Mouse (Mus musculus) forebrain, embryonic 13.5 days (tissue): ENCODE measurements around the gene Rabep1. TPM values are rescaled to one million over a fixed set of nuclear protein-coding genes. Genes with fewer than 3 reads are reported as not detected.
A peak's percentile ranks its signal among the peaks of the same experiment; 100 is the strongest.

Experiments used
- ATAC-seq: fragments of 200-750 bp; cut with Nextera tagmentation; 2 replicates; pipeline ENCODE4 v1.8.0; 2017
- H3K27ac ChIP-seq: fragments of 300-500 bp; sonication (generic); 2 replicates; pipeline ENCODE4 v1.5.1; 2015; ENCODE audit warnings: inconsistent platforms, mild to moderate bottlenecking, moderate library complexity
- H3K27me3 ChIP-seq: fragments of 300-500 bp; sonication (generic); 2 replicates; pipeline ENCODE4 v1.6.1; 2015; ENCODE audit warnings: mild to moderate bottlenecking, inconsistent platforms
- H3K36me3 ChIP-seq: fragments of 300-500 bp; sonication (generic); 2 replicates; pipeline ENCODE4 v1.6.1; 2015; ENCODE audit warnings: mild to moderate bottlenecking, inconsistent platforms; ENCODE audit not compliant: poor library complexity, severe bottlenecking
- H3K4me1 ChIP-seq: fragments of 300-500 bp; sonication (generic); 2 replicates; pipeline ENCODE4 v1.6.1; 2015; ENCODE audit warnings: inconsistent platforms
- H3K4me2 ChIP-seq: fragments of 300-500 bp; sonication (generic); 2 replicates; pipeline ENCODE4 v1.6.1; 2015; ENCODE audit warnings: inconsistent platforms, mild to moderate bottlenecking, moderate library complexity
- H3K4me3 ChIP-seq: fragments of 300-500 bp; sonication (generic); 2 replicates; pipeline ENCODE4 v1.5.1; 2015; ENCODE audit warnings: mild to moderate bottlenecking, inconsistent platforms
- H3K9ac ChIP-seq: fragments of 300-500 bp; sonication (generic); 2 replicates; pipeline ENCODE4 v1.6.1; 2015; ENCODE audit warnings: mild to moderate bottlenecking, inconsistent platforms
- H3K9me3 ChIP-seq: fragments of 300-500 bp; sonication (generic); replicated peaks from 2 replicates; pipeline ENCODE4 v1.6.1; 2016; ENCODE audit warnings: inconsistent platforms
- WGBS: fragments of 180-500 bp; shearing (Covaris S2); methylation state at CpG from one replicate; pipeline ENCODE4 v1.1.7; 2015; 5-methylcytosine and 5-hydroxymethylcytosine counted together
- polyA plus RNA-seq: library from polyadenylated mRNA; unstranded; fragments of >200 nt; fragmentation: Nextera tagmentation; extraction: Ambion mirVana; gene quantifications from 2 replicates; pipeline ENCODE4 v1.2.1, GENCODE M21; 2015

The Rabep1 gene
- polyA plus RNA-seq, 1 experiment from 2014 or later: 66.6 TPM

DNA sequence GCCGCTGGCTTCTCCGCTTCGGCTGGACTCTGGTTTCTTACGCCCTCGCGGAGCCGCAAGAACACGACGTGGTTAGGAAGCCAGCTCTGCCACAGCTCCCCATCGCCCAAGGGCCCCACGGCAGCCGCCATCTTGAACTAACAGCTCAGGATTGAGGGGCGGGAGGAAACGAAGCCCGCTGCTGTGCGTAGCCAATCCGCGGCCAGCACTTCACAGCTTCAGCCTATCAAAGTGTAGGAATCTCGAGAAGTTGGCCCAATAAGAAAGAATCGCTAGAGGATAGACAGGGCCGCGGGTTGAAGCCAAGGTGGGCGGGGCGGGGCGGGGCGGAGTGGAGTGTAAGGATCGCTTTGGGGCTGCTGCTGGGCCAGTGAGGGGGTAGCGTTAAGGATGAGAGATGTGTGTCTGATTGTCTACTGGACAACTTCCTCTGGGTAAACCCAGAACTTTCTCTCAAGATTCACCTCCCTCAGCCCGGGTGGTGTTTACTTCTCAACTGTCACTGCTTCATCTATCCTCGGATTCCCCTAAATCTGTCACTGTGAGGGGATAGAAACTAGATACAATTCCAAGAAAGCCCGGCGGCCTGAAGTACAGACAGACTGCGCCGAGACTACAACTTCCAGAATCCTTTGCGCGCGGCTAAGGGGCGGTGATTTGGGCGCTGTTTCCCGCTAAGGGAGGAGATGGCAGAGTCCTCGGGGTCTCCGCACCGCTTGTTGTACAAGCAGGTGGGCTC lies 125.4 kb downstream of the Rabep1 start, which contains the start of the genes Nup88 and Rpain:
Nup88 (minus strand) TSS at position 153 of the 739 bp plus-strand sequence.
Rpain (plus strand) TSS at position 393 of the 739 bp plus-strand sequence.
- Histone ChIP-seq H3K9ac (peak within 1 kb of the TSS; percentile 81), H3K27ac (peak within 1 kb of the TSS; percentile 91), H3K4me2 (peak within 1 kb of the TSS; percentile 88), H3K9me3 (no peaks in the 10 kb centered on the region), H3K4me1 (peaks cover 24% of the 10 kb centered on the region), H3K27me3 (no peaks in the 10 kb centered on the region), H3K36me3 (peaks cover 44% of the 10 kb centered on the region), H3K4me3 (peak within 1 kb of the TSS; percentile 71)
- WGBS: under 1% methylated on average over 43 of the region's 43 CpGs
- peak; percentile 99 for ATAC-seq

DNA sequence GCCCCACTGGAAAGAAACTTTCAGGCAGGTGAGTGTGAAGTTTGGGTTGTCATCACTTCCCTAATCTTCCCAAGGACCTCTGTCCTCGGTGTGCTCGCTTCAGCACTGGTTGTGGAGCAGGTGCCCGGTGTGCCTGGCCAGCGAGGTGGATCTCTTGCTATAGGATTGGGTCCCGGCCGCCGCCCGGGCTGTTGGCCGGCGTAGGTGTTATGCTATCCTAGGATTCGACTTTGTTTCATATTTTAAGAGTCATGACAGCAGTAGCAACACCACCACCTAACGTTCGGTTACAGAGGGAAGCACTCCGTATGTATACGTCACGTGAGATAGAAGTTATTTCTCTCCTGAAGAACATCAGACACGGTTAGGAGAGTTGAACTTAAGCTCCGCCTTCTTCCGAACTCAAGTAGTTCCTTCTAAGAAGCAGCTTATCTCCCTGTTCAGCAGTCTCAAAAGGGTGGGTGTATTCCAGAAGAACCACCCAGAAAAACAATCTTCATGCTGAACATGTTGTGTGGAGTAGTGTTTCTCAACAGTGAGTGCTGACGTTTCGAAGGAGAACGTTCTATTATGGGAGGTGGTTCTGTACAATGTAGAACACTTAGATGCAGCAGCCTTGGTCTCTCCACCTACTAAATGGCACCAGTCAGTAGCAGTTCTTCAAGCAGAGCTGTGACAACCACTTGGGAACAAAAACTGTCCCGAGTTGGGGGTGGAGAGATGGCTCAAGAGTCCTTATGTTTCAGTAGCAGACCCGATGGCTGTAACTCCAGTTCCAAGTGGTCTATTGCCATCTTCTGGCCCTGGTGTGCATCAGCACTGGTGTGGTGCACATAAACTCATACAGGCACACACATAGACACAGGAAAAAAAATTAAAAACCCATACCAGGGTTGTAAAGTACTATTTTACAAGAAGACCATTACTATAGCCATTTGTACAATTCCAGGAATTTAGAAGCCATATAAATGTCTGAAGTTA lies 126.3 kb downstream of the Rabep1 start:
- peak overlapping the region; percentile 74 for H3K9ac ChIP-seq
- H3K4me1 ChIP-seq: peaks cover 24% of the 10 kb centered on the region
- H3K4me3 ChIP-seq: peak overlapping the region; percentile 71
- peak; percentile 5; the same call in 1 of the 2 replicates for ATAC-seq
- H3K4me2 ChIP-seq: peak overlapping the region; percentile 88
- WGBS: 18% methylated on average over 24 of the region's 24 CpGs
- H3K36me3 ChIP-seq: peaks cover 42% of the 10 kb centered on the region
- no peaks in the 10 kb centered on the region for H3K9me3 ChIP-seq
- peak overlapping the region; percentile 91 for H3K27ac ChIP-seq
- H3K27me3 ChIP-seq: no peaks in the 10 kb centered on the region

DNA sequence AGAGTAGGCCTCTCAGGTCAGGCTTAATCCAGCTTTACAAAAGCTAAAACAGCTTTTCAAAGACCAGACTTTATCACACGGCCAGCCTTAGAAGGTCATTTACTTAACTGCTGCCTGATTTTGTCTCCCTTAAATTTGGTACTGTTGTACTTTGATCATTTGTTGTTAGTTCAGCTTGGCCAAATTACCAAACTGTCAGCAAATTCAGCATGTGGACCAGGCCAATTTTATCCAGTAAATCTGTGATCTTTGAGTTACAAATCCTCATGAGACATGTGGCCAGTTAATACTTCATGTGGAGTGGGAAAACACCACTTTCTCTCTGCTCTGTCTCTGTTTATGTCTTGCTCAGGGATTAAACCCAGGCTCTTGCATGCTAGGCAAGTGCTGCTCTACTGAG lies 128.0 kb downstream of the Rabep1 start:
- H3K9me3 ChIP-seq: no peaks in the 10 kb centered on the region
- ATAC-seq: no peak
- no peak overlapping the region for H3K4me2 ChIP-seq
- no peak overlapping the region for H3K4me3 ChIP-seq
- no peaks in the 10 kb centered on the region for H3K27me3 ChIP-seq
- no peak overlapping the region for H3K27ac ChIP-seq
- H3K9ac ChIP-seq: no peak overlapping the region
- peaks cover 22% of the 10 kb centered on the region for H3K4me1 ChIP-seq
- 59% methylated on average over 1 of the region's 1 CpGs for WGBS
- H3K36me3 ChIP-seq: peaks cover 49% of the 10 kb centered on the region

DNA sequence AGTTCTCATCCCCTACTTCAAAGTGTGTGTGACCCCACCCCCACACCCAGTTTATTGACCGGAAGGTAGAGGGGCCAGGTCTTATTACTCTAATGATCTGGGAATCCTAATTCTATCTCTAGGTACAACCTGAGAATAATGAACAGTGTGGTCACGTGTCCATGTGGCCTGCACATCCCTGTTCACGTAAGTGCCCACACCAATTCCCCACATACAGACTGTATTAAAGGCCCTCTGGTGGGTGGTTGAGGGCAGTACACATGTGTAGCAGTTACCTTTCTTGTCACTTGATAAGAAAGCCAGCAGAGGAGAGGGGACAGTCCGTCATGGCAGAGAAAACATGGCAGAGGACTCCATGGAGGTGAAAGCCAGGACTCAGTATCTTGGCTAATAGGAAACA lies 129.4 kb downstream of the Rabep1 start:
- Histone ChIP-seq H3K27ac (no peak overlapping the region), H3K4me2 (no peak overlapping the region), H3K27me3 (no peaks in the 10 kb centered on the region), H3K36me3 (peaks cover 62% of the 10 kb centered on the region), H3K4me1 (peaks cover 11% of the 10 kb centered on the region), H3K9me3 (no peaks in the 10 kb centered on the region), H3K4me3 (no peak overlapping the region), H3K9ac (no peak overlapping the region)
- ATAC-seq: no peak
- WGBS: 71% methylated on average over 4 of the region's 4 CpGs

DNA sequence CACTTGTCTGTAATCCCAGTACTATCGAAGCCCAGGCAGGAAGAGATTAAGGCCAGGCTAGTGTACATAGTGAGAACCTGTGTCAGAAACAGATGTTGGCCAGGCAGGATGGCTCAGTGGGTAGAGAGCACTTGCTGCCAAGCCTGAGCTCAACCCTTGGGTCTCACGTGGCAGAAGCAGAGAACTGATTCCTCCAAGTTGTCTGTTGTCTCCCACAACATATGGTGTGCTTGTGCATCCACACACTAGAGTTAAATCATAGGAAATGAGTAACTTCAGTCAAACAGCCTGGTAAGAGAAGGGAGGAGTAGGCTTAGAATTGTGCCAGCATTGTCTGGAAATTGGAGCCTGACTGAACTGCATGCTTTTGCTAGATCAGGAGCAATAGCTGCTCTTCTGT lies 130.6 kb downstream of the Rabep1 start:
- Histone ChIP-seq H3K27ac (no peak overlapping the region), H3K27me3 (no peaks in the 10 kb centered on the region), H3K4me3 (no peak overlapping the region), H3K9ac (no peak overlapping the region), H3K36me3 (peaks cover 75% of the 10 kb centered on the region), H3K4me1 (peaks cover 7% of the 10 kb centered on the region), H3K9me3 (no peaks in the 10 kb centered on the region), H3K4me2 (no peak overlapping the region)
- no peak for ATAC-seq
- WGBS: 76% methylated on average over 2 of the region's 2 CpGs

DNA sequence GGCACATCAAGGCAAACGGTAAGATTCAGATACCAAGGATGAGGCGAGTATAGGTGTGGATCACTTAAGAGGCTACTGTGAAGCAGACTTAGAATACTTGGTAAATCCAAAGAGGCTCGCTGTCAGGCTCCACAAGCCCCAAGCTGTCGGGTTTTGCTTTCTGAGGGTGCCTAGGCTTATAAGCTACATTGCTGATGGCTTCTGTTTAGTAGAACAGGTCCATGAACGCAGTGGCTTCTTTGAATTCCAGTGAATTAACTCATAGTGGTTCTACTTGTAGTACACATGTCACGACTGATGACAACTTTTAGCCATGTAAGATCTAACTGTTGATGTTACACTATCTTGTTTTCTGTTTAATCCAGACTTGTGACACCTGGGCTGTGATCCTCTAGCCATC lies 132.7 kb downstream of the Rabep1 start:
- Histone ChIP-seq H3K4me2 (no peak overlapping the region), H3K36me3 (peaks cover 84% of the 10 kb centered on the region), H3K27me3 (no peaks in the 10 kb centered on the region), H3K27ac (no peak overlapping the region), H3K4me3 (no peak overlapping the region), H3K9me3 (no peaks in the 10 kb centered on the region), H3K4me1 (peaks cover 14% of the 10 kb centered on the region), H3K9ac (no peak overlapping the region)
- 91% methylated on average over 6 of the region's 6 CpGs for WGBS
- no peak for ATAC-seq

DNA sequence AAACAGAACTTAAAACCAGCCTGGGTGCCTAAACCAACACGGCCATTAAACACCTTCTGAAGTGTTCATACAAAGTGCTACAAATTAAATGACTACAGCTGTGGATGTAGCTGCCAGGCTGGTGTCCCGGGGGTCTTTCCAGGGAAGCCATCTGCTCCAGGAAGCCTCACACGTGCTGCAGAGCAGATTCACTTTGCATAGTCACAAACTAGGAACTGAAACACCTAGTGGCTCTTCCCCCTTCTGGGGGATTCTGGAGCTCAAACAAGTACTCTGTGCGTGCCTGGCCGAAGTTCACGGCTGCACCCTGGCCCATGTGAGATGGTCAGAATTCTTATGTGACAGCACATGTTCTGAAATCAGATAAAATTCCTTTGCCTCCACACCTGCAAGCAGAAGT lies 135.7 kb downstream of the Rabep1 start:
- H3K4me2 ChIP-seq: no peak overlapping the region
- WGBS: 90% methylated on average over 6 of the region's 6 CpGs
- no peak overlapping the region for H3K4me3 ChIP-seq
- no peak for ATAC-seq
- peaks cover 70% of the 10 kb centered on the region for H3K36me3 ChIP-seq
- H3K9ac ChIP-seq: no peak overlapping the region
- H3K27me3 ChIP-seq: no peaks in the 10 kb centered on the region
- H3K27ac ChIP-seq: no peak overlapping the region
- H3K9me3 ChIP-seq: no peaks in the 10 kb centered on the region
- H3K4me1 ChIP-seq: peaks cover 14% of the 10 kb centered on the region

DNA sequence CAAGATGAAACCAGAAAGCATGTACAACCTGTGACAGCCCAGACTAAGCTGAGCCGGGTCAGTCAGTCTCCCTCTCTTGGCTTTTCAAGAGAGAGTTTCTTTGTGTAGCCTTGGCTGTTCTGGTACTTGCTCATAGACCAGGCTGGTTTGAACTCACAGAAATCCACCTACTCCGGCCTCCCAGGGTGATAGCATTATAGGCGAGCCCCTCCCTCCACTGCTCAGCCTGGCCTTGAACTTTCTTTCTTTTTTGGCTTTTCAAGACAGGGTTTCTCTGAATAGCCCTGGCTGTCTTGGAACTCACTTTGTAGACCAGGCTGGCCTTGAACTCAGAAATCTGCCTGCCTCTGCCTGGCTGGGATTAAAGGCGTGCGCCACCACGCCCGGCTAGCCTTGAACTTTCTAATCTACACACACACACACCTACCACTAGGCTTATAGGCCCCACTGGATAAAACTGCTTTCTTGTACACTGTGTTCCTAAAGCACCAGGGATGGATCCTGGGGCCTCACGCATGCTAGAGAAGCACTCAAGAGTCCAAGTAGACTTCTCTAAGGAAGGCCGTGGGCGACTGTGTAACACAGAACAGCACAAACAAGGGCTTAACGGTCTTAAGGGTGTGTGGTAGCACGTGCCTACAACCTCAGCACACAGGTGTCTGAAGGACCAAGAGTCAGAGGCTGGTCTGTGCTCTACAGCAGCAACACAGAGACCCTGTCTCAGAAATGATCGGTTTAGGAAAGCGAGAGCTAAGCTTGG lies 136.4 kb downstream of the Rabep1 start:
- Histone ChIP-seq H3K36me3 (peaks cover 71% of the 10 kb centered on the region), H3K4me3 (no peak overlapping the region), H3K4me2 (no peak overlapping the region), H3K27me3 (no peaks in the 10 kb centered on the region), H3K4me1 (peaks cover 14% of the 10 kb centered on the region), H3K9ac (no peak overlapping the region), H3K9me3 (no peaks in the 10 kb centered on the region), H3K27ac (no peak overlapping the region)
- ATAC-seq: no peak
- WGBS: 94% methylated on average over 14 of the region's 14 CpGs

DNA sequence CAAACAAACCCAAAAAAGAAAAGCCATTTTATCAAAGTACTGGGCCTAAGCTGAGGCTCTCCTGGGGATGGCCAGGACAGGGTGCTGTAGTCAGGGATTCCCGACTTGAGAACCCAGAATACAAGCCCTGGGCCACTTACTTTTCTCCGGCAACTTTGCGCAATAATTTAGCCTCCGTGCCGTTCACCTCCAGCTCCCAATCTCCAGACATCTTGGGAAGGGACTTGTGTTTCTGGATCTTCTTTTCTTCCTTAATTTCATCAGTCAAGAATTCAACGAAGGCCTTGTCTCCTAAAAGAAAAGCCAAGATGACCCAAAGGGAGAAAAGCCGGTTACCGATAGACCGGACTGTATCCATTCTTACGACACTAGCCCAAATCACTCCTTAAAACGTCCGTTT lies 137.5 kb downstream of the Rabep1 start:
- Histone ChIP-seq H3K4me2 (peak overlapping the region; percentile 66), H3K27me3 (no peaks in the 10 kb centered on the region), H3K9me3 (no peaks in the 10 kb centered on the region), H3K4me1 (peaks cover 14% of the 10 kb centered on the region), H3K9ac (peak overlapping the region; percentile 95), H3K4me3 (peak overlapping the region; percentile 100), H3K36me3 (peaks cover 71% of the 10 kb centered on the region), H3K27ac (no peak overlapping the region)
- 9% methylated on average over 12 of the region's 12 CpGs for WGBS
- no peak for ATAC-seq

DNA sequence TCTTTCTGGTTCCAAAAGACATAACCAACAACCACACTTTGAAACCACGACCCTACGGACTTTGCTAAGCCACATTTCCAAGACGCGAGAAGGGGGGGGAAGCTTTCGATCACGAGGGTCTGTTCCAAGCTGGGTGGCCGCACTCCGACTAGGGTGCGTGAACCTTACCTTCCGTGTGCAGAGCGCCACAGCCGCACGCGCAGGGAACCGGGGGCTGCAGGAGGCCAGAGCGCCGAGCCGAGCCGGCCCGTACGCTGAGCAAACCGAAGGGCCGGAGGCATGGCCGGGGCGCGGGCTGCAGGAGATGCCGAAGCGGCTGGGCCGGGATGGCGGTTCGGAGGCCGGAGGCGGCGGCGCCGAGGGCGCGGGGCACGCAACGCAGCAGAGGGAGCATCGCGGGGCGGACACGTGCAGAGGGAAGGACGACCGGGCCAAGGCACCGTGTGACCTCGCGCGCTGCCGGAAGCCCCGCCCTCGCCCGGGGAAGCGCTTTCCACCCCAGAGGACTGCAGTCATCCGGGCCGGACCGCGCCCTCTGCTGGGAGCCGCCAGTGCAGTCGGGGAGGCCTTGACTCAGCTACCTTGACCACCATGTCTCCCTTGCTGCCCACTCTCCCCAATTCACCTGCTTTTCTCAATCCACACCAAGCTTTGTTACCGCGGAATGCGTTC lies 138.1 kb downstream of the Rabep1 start, which contains the start of gene C1qbp:
C1qbp (minus strand) TSS at position 470 of the 672 bp plus-strand sequence.
- ATAC-seq: peak; percentile 98
- Histone ChIP-seq H3K36me3 (peaks cover 71% of the 10 kb centered on the region), H3K27me3 (no peaks in the 10 kb centered on the region), H3K4me1 (peaks cover 14% of the 10 kb centered on the region), H3K9ac (peak within 1 kb of the TSS; percentile 95), H3K4me2 (peak within 1 kb of the TSS; percentile 66), H3K27ac (peak within 1 kb of the TSS; percentile 38; the same call in 1 of the 2 replicates), H3K4me3 (peak within 1 kb of the TSS; percentile 100), H3K9me3 (no peaks in the 10 kb centered on the region)
- WGBS: under 1% methylated on average over 64 of the region's 64 CpGs
